Mouse (Mus musculus) neural tube, embryonic 10.5 days (tissue): Measurements from ENCODE around the gene Ifitm2.
A peak's percentile ranks its signal among the peaks of the same experiment; 100 is the strongest.
"Not testable (repeated sequence)": the region's sequence is repeated elsewhere in the genome, so short reads cannot be mapped to it uniquely, and the experiment has no call there.

Experiments used
- DNase-seq: peaks from one replicate; pipeline ENCODE4 v3.0.0-alpha.2; 2017; ENCODE audit warnings: low spot score; ENCODE audit errors: extremely low spot score

The Ifitm2 gene

GRCm38 (mm10) chr7:140955758-140956555 lies at the start of gene Ifitm2, which contains the start of gene Gm45717:
Gene Ifitm2, minus strand, starts transcription at chr7:140955987.
Gene Gm45717, minus strand, starts transcription at chr7:140955937.
- DNase-seq, result peak; percentile 54

GRCm38 (mm10) chr7:141003248-141004010 lies 47.6 kb upstream of the Ifitm2 start:
- DNase-seq, result no peak

GRCm38 (mm10) chr7:141000881-141001708 lies 45.3 kb upstream of the Ifitm2 start:
- no peak for DNase-seq

- no peak for DNase-seq
These were observed 43.3 kb upstream of the Ifitm2 start for GRCm38 (mm10) chr7:140998853-140999700.

GRCm38 (mm10) chr7:140997817-140998216 lies 42.0 kb upstream of the Ifitm2 start:
- no peak for DNase-seq

GRCm38 (mm10) chr7:140991117-140991689 lies 35.4 kb upstream of the Ifitm2 start:
- DNase-seq, result no peak

- no peak for DNase-seq
These were observed 34.8 kb upstream of the Ifitm2 start for GRCm38 (mm10) chr7:140990622-140991021.

GRCm38 (mm10) chr7:140990185-140990584 lies 34.4 kb upstream of the Ifitm2 start:
- no peak for DNase-seq

- DNase-seq, result no peak
These were observed 33.2 kb upstream of the Ifitm2 start for GRCm38 (mm10) chr7:140989022-140989421.

GRCm38 (mm10) chr7:140987182-140988138 lies 31.7 kb upstream of the Ifitm2 start:
- DNase-seq, result no peak

GRCm38 (mm10) chr7:140982971-140983370 lies 27.2 kb upstream of the Ifitm2 start:
- no peak for DNase-seq

- DNase-seq, result no peak
These were observed 25.9 kb upstream of the Ifitm2 start for GRCm38 (mm10) chr7:140981704-140982103.

- not testable (repeated sequence) for DNase-seq
These were observed 20.9 kb upstream of the Ifitm2 start for GRCm38 (mm10) chr7:140976720-140977119.

- DNase-seq, result no peak
These were observed 19.7 kb upstream of the Ifitm2 start for GRCm38 (mm10) chr7:140975465-140975864.

- no peak for DNase-seq
These were observed 19.2 kb upstream of the Ifitm2 start for GRCm38 (mm10) chr7:140974940-140975339.

GRCm38 (mm10) chr7:140973396-140974165 lies 17.8 kb upstream of the Ifitm2 start:
- no peak for DNase-seq

GRCm38 (mm10) chr7:140971479-140972171 lies 15.8 kb upstream of the Ifitm2 start:
- DNase-seq, result no peak

GRCm38 (mm10) chr7:140970931-140971330 lies 15.1 kb upstream of the Ifitm2 start:
- no peak for DNase-seq
